Mouse (Mus musculus) gastrocnemius, postnatal 14 days (tissue): Measurements from ENCODE around the gene Lrrc4. TPM values are rescaled to one million over a fixed set of nuclear protein-coding genes. Genes with fewer than 3 reads are reported as not detected.

Experiments
- DNase-seq: peaks from one replicate; pipeline ENCODE4 v3.0.0; 2021; ENCODE audit warnings: mixed read lengths
- intact Hi-C: fragments of 180-260 bp; cut with DNase I; formaldehyde crosslinking; loops from one replicate; pipeline ENCODE4 v1.15.1; 2025; ENCODE audit warnings: low total_unique reads
- total RNA-seq, 2 experiments: library from RNA; stranded (reverse); gene quantifications; 2 replicates each; pipeline ENCODE4 v1.2.3; 2021

The Lrrc4 gene
- total RNA-seq, 2 experiments from 2014 or later, result 0.64 to 0.68 TPM

GRCm38 (mm10) chr6:28831854-28832750, 555 bp upstream of the Lrrc4 start:
- DNase-seq, result peak; percentile 27
- intact Hi-C loops, result no loop called here

- intact Hi-C loops, result no loop called here
- DNase-seq, result no peak
These were observed 1.2 kb downstream of the Lrrc4 start for GRCm38 (mm10) chr6:28830306-28830705.

- DNase-seq, result no peak
- intact Hi-C loops, result no loop called here
These were observed 3.0 kb downstream of the Lrrc4 start for GRCm38 (mm10) chr6:28828593-28828992.

- intact Hi-C loops, result no loop called here
- DNase-seq, result no peak
These were observed 4.0 kb downstream of the Lrrc4 start for GRCm38 (mm10) chr6:28827565-28827964.

- intact Hi-C loops, result no loop called here
- DNase-seq, result no peak
These were observed 4.7 kb downstream of the Lrrc4 start for GRCm38 (mm10) chr6:28826689-28827389.

- no peak for DNase-seq
- intact Hi-C loops, result no loop called here
These were observed 5.7 kb downstream of the Lrrc4 start for GRCm38 (mm10) chr6:28825894-28826293.

GRCm38 (mm10) chr6:28823802-28824201, 7.7 kb downstream of the Lrrc4 start:
- DNase-seq, result no peak
- intact Hi-C loops, result no loop called here

- no peak for DNase-seq
- intact Hi-C loops, result no loop called here
These were observed 8.2 kb downstream of the Lrrc4 start for GRCm38 (mm10) chr6:28823375-28823774.

- no peak for DNase-seq
- intact Hi-C loops, result no loop called here
These were observed 9.3 kb downstream of the Lrrc4 start for GRCm38 (mm10) chr6:28822296-28822695.

- intact Hi-C loops, result no loop called here
- no peak for DNase-seq
These were observed 11.8 kb downstream of the Lrrc4 start for GRCm38 (mm10) chr6:28819509-28820358.

- DNase-seq, result no peak
These were observed 14.5 kb downstream of the Lrrc4 start for GRCm38 (mm10) chr6:28817039-28817438.

GRCm38 (mm10) chr6:28814895-28815294, 16.7 kb downstream of the Lrrc4 start:
- DNase-seq, result no peak
- intact Hi-C loops, result no loop called here

More at GRCm38 (mm10) chr6:28817039-28817438, 14.5 kb downstream of the Lrrc4 start:
- intact Hi-C loops, result no loop called here

- intact Hi-C loops, result no loop called here
These were observed 18.5 kb downstream of the Lrrc4 start for GRCm38 (mm10) chr6:28813057-28813456.

GRCm38 (mm10) chr6:28804751-28805150, 26.8 kb downstream of the Lrrc4 start:
- intact Hi-C loops, result no loop called here

More at GRCm38 (mm10) chr6:28813057-28813456, 18.5 kb downstream of the Lrrc4 start:
- no peak for DNase-seq

GRCm38 (mm10) chr6:28803678-28804279, 27.8 kb downstream of the Lrrc4 start:
- intact Hi-C loops, result no loop called here
- no peak for DNase-seq

More at GRCm38 (mm10) chr6:28804751-28805150, 26.8 kb downstream of the Lrrc4 start:
- DNase-seq, result no peak

GRCm38 (mm10) chr6:28800976-28801375, 30.6 kb downstream of the Lrrc4 start:
- DNase-seq, result no peak
- intact Hi-C loops, result no loop called here

GRCm38 (mm10) chr6:28799818-28800217, 31.7 kb downstream of the Lrrc4 start:
- DNase-seq, result no peak
- intact Hi-C loops, result no loop called here

GRCm38 (mm10) chr6:28795792-28796515, 35.6 kb downstream of the Lrrc4 start:
- no peak for DNase-seq
- intact Hi-C loops, result no loop called here

- no peak for DNase-seq
- intact Hi-C loops, result no loop called here
These were observed 36.2 kb downstream of the Lrrc4 start for GRCm38 (mm10) chr6:28795380-28795779.
